Mouse (Mus musculus) forebrain, embryonic 11.5 days (tissue): Measurements from ENCODE around the gene Hba-a1. TPM values are rescaled to one million over a fixed set of nuclear protein-coding genes. Genes with fewer than 3 reads are reported as not detected.

Experiments used
- ATAC-seq: fragments of 200-750 bp; cut with Nextera tagmentation; replicated peaks from 2 replicates; pipeline ENCODE4 v1.8.0; 2017; ENCODE audit warnings: moderate TSS enrichment; ENCODE audit not compliant: low FRiP score
- DNase-seq: peaks from one replicate; pipeline ENCODE4 v3.0.0-alpha.2; 2017; ENCODE audit warnings: low spot score
- H3K27ac ChIP-seq: fragments of 300-500 bp; sonication (generic); 2 replicates; pipeline ENCODE4 v1.5.1; 2014; ENCODE audit warnings: low read depth, low read length
- H3K27me3 ChIP-seq: fragments of 300-500 bp; sonication (generic); 2 replicates; pipeline ENCODE4 v1.6.1; 2014; ENCODE audit warnings: mild to moderate bottlenecking, low read length, mixed read lengths; ENCODE audit not compliant: control insufficient read depth, insufficient read depth
- H3K36me3 ChIP-seq: fragments of 300-500 bp; sonication (generic); 2 replicates; pipeline ENCODE4 v1.6.1; 2014; ENCODE audit warnings: mild to moderate bottlenecking, low read length, moderate library complexity, mixed read lengths; ENCODE audit not compliant: control insufficient read depth, insufficient read depth
- H3K4me1 ChIP-seq: fragments of 300-500 bp; sonication (generic); replicated peaks from 2 replicates; pipeline ENCODE4 v1.6.1; 2014; ENCODE audit warnings: low read length, mixed read lengths; ENCODE audit not compliant: control insufficient read depth, insufficient read depth
- H3K4me2 ChIP-seq: fragments of 300-500 bp; sonication (generic); 2 replicates; pipeline ENCODE4 v1.6.1; 2014; ENCODE audit warnings: low read depth, mild to moderate bottlenecking, low read length, moderate library complexity, mixed read lengths; ENCODE audit not compliant: severe bottlenecking
- H3K4me3 ChIP-seq: fragments of 300-500 bp; sonication (generic); 2 replicates; pipeline ENCODE4 v1.5.1; 2014; ENCODE audit warnings: low read depth, low read length
- H3K9ac ChIP-seq: fragments of 300-500 bp; sonication (generic); 2 replicates; pipeline ENCODE4 v1.6.1; 2014; ENCODE audit warnings: low read length
- H3K9me3 ChIP-seq: fragments of 300-500 bp; sonication (generic); 2 replicates; pipeline ENCODE4 v1.6.1; 2016; ENCODE audit warnings: low read length, mixed read lengths; ENCODE audit not compliant: control insufficient read depth
- WGBS: fragments of 180-500 bp; shearing (Covaris S2); extraction: QIAGEN DNeasy Blood & Tissue Kit; methylation state at CpG from one replicate; pipeline ENCODE4 v1.1.7; 2014; 5-methylcytosine and 5-hydroxymethylcytosine counted together
- polyA plus RNA-seq: library from polyadenylated mRNA; unstranded; fragments of >200 nt; fragmentation: Nextera tagmentation; extraction: Ambion mirVana; gene quantifications from 2 replicates; pipeline ENCODE4 v1.2.1, GENCODE M21; 2014

The Hba-a1 gene
- polyA plus RNA-seq, 1 experiment from 2014 or later = 3,025 TPM

DNA sequence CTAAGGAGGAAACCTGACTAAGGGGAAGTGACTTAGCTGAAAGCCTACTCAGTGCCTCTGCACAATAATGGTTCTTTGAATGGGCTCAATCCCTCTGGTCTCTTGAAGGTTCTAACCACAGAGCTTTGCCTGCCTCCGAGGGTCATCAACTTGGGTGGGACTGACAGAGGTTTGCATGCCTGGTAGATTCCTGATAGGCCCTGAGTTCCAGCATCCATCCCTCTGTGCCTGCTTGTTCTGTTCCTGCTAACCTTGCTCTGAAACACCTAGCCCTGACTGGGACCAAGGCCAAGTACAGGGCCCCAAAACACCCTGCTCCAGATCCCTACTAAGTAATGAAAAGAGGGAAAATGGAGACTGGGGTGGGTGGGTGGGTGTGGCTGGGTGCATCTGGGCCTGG is 20.1 kb downstream of the Hba-a1 start:
- H3K9me3 ChIP-seq = no peaks in the 10 kb centered on the region
- DNase-seq = no peak
- WGBS = 93% methylated on average over 1 of the region's 1 CpGs
- H3K4me1 ChIP-seq = no peaks in the 10 kb centered on the region
- H3K27me3 ChIP-seq = no peaks in the 10 kb centered on the region; the same call in 1 of the 2 replicates
- H3K9ac ChIP-seq = no peak overlapping the region
- H3K4me2 ChIP-seq = no peak overlapping the region
- no peak overlapping the region for H3K4me3 ChIP-seq
- no peaks in the 10 kb centered on the region for H3K36me3 ChIP-seq
- H3K27ac ChIP-seq = no peak overlapping the region
- ATAC-seq = no peak

DNA sequence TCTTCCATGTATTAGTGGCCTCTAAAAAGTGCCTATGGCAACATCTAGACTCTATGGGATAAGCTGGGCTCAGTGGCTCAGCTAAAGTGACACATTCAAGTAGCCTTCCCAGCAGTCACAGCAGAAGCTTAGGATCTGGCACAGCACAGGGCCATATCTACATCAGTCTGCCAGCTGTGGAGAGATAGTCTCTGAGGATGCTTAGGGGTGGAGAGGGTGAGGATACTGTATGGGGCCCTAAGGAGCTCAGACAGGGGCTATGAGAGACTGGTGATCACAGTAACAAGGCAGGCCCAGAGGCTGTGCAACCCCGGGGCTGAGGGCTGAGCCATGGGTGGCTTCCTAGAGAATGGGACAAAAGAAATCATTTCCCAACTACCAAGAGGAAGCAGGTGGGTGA is 23.7 kb downstream of the Hba-a1 start:
- no peak for ATAC-seq
- no peak overlapping the region for H3K27ac ChIP-seq
- 77% methylated on average over 1 of the region's 1 CpGs for WGBS

DNA sequence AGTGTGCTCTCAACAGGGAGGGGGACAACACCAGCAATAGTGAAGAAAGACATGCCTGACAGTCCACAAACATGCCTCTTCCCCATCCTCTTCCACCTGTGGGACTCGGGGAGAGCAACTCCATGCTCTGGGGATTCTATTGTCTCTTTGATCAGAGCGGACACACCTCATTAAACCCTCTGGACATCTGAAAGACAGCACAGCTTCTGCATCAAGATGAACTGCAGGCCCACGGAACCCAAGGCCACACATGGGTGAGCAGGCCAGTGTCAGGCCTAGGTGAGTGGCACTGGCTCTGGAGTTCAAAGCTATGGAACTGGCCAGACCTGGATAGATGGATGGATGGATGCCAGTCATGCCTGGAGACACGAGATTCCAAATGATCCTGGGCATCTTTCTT is 26.1 kb downstream of the Hba-a1 start:
- H3K4me3 ChIP-seq = no peak overlapping the region
- H3K27me3 ChIP-seq = no peaks in the 10 kb centered on the region
- DNase-seq (no peak), ATAC-seq (no peak)
- WGBS = 51% methylated on average over 4 of the region's 4 CpGs
- no peak overlapping the region for H3K4me2 ChIP-seq
- H3K9me3 ChIP-seq = no peaks in the 10 kb centered on the region
- H3K36me3 ChIP-seq = no peaks in the 10 kb centered on the region
- H3K27ac ChIP-seq = no peak overlapping the region
- H3K9ac ChIP-seq = no peak overlapping the region
- H3K4me1 ChIP-seq = no peaks in the 10 kb centered on the region

More for the DNA sequence above, 23.7 kb downstream of the Hba-a1 start:
- no peaks in the 10 kb centered on the region for H3K9me3 ChIP-seq
- no peaks in the 10 kb centered on the region for H3K36me3 ChIP-seq
- H3K4me2 ChIP-seq = no peak overlapping the region
- H3K9ac ChIP-seq = no peak overlapping the region
- H3K27me3 ChIP-seq = no peaks in the 10 kb centered on the region
- H3K4me1 ChIP-seq = no peaks in the 10 kb centered on the region
- H3K4me3 ChIP-seq = no peak overlapping the region
- no peak for DNase-seq

DNA sequence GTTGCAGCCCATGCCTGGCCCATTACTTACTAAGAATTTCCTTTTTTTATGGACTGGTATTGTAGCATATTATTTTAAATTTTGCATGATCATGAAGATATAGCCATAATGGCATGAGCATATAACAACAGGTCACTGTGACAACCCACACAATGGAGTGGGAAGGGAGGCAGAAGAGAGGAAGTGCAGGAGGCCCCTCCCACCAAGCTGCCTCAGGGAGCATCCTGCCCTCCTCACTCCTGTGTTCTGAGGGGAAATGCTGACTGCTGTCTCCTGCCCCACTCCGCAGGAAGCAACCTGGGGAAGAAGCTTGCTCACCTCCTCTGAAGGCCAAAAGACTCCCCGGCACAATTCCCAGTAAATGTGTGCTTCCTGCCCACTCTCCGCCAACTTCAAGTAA is 26.6 kb downstream of the Hba-a1 start:
- H3K4me1 ChIP-seq = no peaks in the 10 kb centered on the region

DNA sequence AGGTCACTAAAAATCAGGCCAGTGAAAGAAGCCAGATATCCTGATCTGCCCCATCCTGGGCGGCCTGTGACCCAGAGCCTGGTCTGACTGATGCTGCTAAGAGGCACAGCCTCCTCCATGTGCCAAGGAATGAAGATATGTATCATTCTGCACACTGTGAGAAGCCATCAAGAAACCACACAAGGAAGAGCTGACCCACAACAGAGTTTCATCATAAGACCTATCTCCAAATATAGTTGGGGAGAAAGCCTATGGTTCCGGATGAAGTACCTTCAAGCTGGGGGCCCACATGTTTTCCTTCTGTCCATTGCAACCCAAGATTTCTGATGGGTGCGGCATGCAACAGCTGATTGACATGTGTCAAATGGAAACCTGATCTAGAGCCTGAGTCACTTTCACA is 32.7 kb downstream of the Hba-a1 start:
- H3K36me3 ChIP-seq = no peaks in the 10 kb centered on the region
- H3K4me3 ChIP-seq = no peak overlapping the region
- no peaks in the 10 kb centered on the region for H3K27me3 ChIP-seq
- no peak overlapping the region for H3K9ac ChIP-seq
- no peak overlapping the region for H3K27ac ChIP-seq
- no peaks in the 10 kb centered on the region for H3K9me3 ChIP-seq
- 86% methylated on average over 3 of the region's 3 CpGs for WGBS
- no peaks in the 10 kb centered on the region for H3K4me1 ChIP-seq
- no peak overlapping the region for H3K4me2 ChIP-seq
- DNase-seq (no peak), ATAC-seq (no peak)

More for the DNA sequence above, 26.6 kb downstream of the Hba-a1 start:
- Histone ChIP-seq H3K9me3 (no peaks in the 10 kb centered on the region), H3K27me3 (no peaks in the 10 kb centered on the region), H3K36me3 (no peaks in the 10 kb centered on the region), H3K27ac (no peak overlapping the region), H3K4me2 (no peak overlapping the region), H3K4me3 (no peak overlapping the region), H3K9ac (no peak overlapping the region)
- no peak for DNase-seq
- ATAC-seq = no peak
- 71% methylated on average over 3 of the region's 3 CpGs for WGBS

DNA sequence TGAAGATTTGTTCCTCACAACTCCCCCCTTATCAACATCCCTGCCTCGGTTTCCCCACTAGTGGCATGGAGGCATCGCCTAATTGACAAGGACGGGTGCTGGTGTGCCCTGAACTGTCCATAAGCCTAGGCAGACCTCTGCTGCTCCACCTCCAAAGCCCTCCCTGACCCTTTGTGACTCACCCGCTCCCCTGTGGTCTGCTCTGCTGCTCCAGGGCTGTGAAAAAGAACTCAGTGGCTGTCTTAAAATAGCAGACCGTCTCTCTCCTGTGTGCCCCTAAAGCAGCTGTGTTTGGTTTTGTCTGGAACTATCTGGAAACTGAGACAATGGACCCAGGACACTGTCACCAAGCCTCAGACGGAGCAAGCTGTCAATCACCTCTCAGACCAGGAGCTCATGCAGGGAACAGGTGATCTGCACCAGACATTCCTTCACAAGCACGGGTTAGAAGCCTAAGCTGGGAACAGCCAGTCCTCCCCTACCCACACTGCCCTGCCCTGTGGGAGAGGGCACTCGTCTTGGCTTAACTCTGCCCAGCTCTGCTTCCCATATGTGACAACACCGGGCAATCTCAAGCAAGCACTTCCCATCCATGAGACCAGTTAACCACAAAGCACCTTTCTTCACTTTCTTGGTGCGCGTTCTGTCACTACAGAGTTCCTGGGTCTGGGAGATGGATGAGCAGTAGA is 37.3 kb downstream of the Hba-a1 start:
- ATAC-seq = 0 out of 2 replicates have a peak, but pooled peaks have one; percentile 30
- no peak for DNase-seq
- no peaks in the 10 kb centered on the region for H3K9me3 ChIP-seq
- 66% methylated on average over 11 of the region's 11 CpGs for WGBS
- no peaks in the 10 kb centered on the region for H3K36me3 ChIP-seq
- H3K27ac ChIP-seq = no peak overlapping the region
- no peaks in the 10 kb centered on the region for H3K27me3 ChIP-seq
- no peak overlapping the region for H3K4me3 ChIP-seq
- H3K4me1 ChIP-seq = no peaks in the 10 kb centered on the region
- H3K4me2 ChIP-seq = no peak overlapping the region
- H3K9ac ChIP-seq = no peak overlapping the region

DNA sequence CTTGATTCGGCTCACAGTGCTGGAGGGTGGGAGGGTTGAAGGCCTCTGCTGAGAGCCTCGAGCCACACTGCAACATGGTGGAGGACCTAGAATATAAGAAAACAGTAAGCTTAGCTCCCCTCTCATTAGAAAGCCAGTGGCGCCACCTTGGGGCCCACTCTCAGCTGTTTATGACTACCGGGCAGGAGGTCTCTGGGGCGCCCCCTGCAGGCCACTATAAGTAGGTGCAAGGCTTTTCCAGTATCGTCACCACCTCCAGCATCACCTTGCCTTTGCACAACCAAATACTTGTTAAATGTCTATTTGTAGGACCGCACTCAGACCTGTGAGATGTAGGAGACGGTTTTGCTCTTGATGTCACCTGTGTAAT is 37.9 kb downstream of the Hba-a1 start:
- Histone ChIP-seq H3K27ac (no peak overlapping the region), H3K36me3 (no peaks in the 10 kb centered on the region), H3K4me3 (no peak overlapping the region), H3K27me3 (no peaks in the 10 kb centered on the region), H3K9me3 (no peaks in the 10 kb centered on the region), H3K9ac (no peak overlapping the region), H3K4me2 (no peak overlapping the region), H3K4me1 (no peaks in the 10 kb centered on the region)
- ATAC-seq (no peak), DNase-seq (peak; percentile 76)
- WGBS = 42% methylated on average over 8 of the region's 8 CpGs

DNA sequence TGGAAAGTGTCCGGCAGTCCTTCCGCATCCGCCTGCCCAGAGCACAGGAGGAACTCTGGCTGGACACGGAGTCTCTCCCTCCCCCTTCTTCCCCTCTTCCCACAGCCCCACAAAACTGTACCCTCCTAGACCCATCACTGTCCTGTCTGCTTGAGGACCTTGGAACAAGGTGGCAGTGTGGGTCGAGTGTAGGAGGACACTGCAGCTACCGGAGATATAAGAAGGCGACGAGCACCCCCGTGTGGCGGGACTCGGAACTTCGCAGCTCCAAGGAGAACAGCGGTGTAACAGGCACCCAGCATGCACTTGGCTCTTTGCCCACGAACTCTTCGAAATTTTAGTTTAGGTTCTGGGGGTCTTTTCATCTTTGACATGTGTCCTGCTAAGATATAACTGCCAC is 41.3 kb downstream of the Hba-a1 start:
- peak overlapping the region; percentile 12; the same call in 1 of the 2 replicates for H3K4me2 ChIP-seq
- 12% methylated on average over 15 of the region's 15 CpGs for WGBS

DNA sequence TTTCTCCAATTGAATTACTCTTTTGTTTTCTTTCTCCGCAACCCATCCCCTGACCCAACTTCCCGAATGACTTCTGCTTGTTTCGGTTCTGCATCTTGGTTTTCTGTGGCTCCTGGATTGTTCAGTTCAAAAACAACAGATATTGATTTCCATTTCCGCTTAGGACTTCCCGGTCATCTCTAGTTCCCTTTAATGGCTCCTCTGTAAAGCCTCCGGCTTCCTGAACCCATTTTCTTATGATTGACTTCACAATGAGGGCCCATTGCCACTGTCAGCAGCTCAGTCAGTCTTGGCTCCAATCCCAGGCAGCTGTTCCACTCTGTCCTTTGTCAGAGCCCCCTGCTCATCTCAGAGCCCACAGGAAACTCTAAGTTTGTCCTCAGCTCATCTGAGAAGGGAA is 47.8 kb downstream of the Hba-a1 start:
- ATAC-seq (no peak), DNase-seq (no peak)
- no peak overlapping the region for H3K4me2 ChIP-seq
- no peak overlapping the region for H3K4me3 ChIP-seq
- no peak overlapping the region for H3K27ac ChIP-seq
- no peaks in the 10 kb centered on the region for H3K27me3 ChIP-seq
- no peaks in the 10 kb centered on the region for H3K4me1 ChIP-seq
- WGBS = 69% methylated on average over 6 of the region's 6 CpGs
- H3K9ac ChIP-seq = no peak overlapping the region
- H3K9me3 ChIP-seq = no peaks in the 10 kb centered on the region
- H3K36me3 ChIP-seq = no peaks in the 10 kb centered on the region

More for the DNA sequence above, 41.3 kb downstream of the Hba-a1 start:
- Histone ChIP-seq H3K36me3 (no peaks in the 10 kb centered on the region), H3K27ac (no peak overlapping the region), H3K27me3 (no peaks in the 10 kb centered on the region), H3K4me3 (no peak overlapping the region), H3K9ac (no peak overlapping the region), H3K4me1 (no peaks in the 10 kb centered on the region), H3K9me3 (no peaks in the 10 kb centered on the region)
- ATAC-seq (peak; percentile 85), DNase-seq (peak; percentile 97)
